Mouse (Mus musculus): ENCODE data around the gene Pdlim7. TPM values are rescaled to one million over a fixed set of nuclear protein-coding genes. Genes with fewer than 3 reads are reported as not detected.
A peak's percentile ranks its signal among the peaks of the same experiment; 100 is the strongest.

Gene Pdlim7
- total and polyA plus RNA-seq, 3 experiments, result 12.3 to 40.6 TPM; not detected in 1

GRCm38 (mm10) chr13:55471156-55471818 lies 42.2 kb downstream of the Pdlim7 start (continued):
- TF ChIP-seq MXI1 (IDR thresholded peaks at IDR 0.05; ENCODE audit: low read depth, low read length), result peak; percentile 89
- TF ChIP-seq TAL1 (IDR thresholded peaks at IDR 0.05; ENCODE audit: low read length), result no peak
- peak; percentile 88 for TF ChIP-seq MAZ (IDR thresholded peaks at IDR 0.05; ENCODE audit: low read depth, low read length)
- TF ChIP-seq MAX (IDR thresholded peaks at IDR 0.05; ENCODE audit: low read length), result peak; percentile 83
- peak; percentile 76 for TF ChIP-seq ZC3H11A (IDR thresholded peaks at IDR 0.05; ENCODE audit: low read depth, low read length)
- TF ChIP-seq POLR2AphosphoS5 (IDR thresholded peaks at IDR 0.05; ENCODE audit: borderline replicate concordance, low read depth, low read length), result no peak
- peak; percentile 74 to 97 (median 94) for TF ChIP-seq CTCF (IDR thresholded peaks at IDR 0.05 in 2 of 3, conservative IDR thresholded peaks at IDR 0.05 in 1 of 3; ENCODE audit: control insufficient read depth in 1 of 3, insufficient read depth in 1 of 3, low read depth in 2 of 3, low read length in 3 of 3, poor library complexity in 1 of 3, severe bottlenecking in 1 of 3)
- TF ChIP-seq ETS1 (IDR thresholded peaks at IDR 0.05; ENCODE audit: low read depth, low read length), result peak; percentile 92
- no peak; the same call in 1 of the 2 replicates for TF ChIP-seq POLR2AphosphoS2 (IDR thresholded peaks at IDR 0.05; ENCODE audit: low read length)
- TF ChIP-seq SIN3A (IDR thresholded peaks at IDR 0.05; ENCODE audit: low read length), result peak; percentile 94
- TF ChIP-seq RCOR1 (IDR thresholded peaks at IDR 0.05; ENCODE audit: low read depth, low read length), result peak; percentile 62
- peak; percentile 90 for TF ChIP-seq MYC (IDR thresholded peaks at IDR 0.05; ENCODE audit: low read depth, low read length)

DNA sequence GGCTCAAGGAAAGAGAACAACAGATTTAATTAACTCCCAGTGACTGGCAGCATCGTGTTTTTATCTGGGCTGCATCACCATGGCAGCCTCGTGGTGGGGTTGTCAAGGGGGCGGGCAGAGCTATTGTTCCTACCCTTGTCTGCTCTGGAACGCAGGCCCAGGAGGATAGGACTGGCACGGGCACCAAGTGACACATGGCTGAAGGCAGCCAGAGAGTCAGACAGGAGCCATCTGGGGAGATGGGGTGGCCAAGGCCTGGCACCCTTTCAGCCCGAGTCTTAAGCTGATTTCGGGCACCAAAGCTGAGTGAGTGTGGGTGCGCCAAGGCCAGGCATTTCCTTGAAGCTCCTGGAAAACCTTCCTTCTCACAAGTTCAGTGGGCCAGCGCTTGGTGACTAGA lies 43.1 kb downstream of the Pdlim7 start:
- no peaks in the 10 kb centered on the region for H3K9me3 ChIP-seq (replicated peaks; ENCODE audit: insufficient read depth, low read length)
- no peaks in the 10 kb centered on the region; the same call in 1 of the 2 replicates for H3K79me2 ChIP-seq (ENCODE audit: control insufficient read depth, insufficient read depth, low read length, poor library complexity)
- no peak overlapping the region for H3K27ac ChIP-seq (ENCODE audit: control insufficient read depth, low read depth, low read length)
- no peaks in the 10 kb centered on the region for H3K36me3 ChIP-seq (ENCODE audit: control insufficient read depth in 1 of 2, insufficient read depth in 2 of 2, low read length in 2 of 2)
- DNase-seq (ENCODE audit: low read depth, low spot score), result no peak
- no peaks in the 10 kb centered on the region for H3K27me3 ChIP-seq (ENCODE audit: control insufficient read depth in 1 of 2, insufficient read depth in 2 of 2, low read length in 2 of 2)
- H3K4me1 ChIP-seq (ENCODE audit: control insufficient read depth in 1 of 2, insufficient read depth in 2 of 2, low read length in 2 of 2), result peaks cover 0 to 4% of the 10 kb centered on the region in 2 experiments; a peak in 2 of 4 replicates
- no peak overlapping the region for H3K4me3 ChIP-seq (ENCODE audit: control insufficient read depth in 1 of 2, insufficient read depth in 1 of 2, low read depth in 2 of 2, low read length in 2 of 2)
- TF ChIP-seq POLR2A (IDR thresholded peaks at IDR 0.05; ENCODE audit: control insufficient read depth in 1 of 2, insufficient read depth in 1 of 2, low read depth in 1 of 2, low read length in 2 of 2, poor library complexity in 1 of 2), result 0 out of 4 replicates have a peak, but pooled peaks of 1 of the 2 experiments have one; percentile 8
- TF ChIP-seq POLR2AphosphoS2 (IDR thresholded peaks at IDR 0.05; ENCODE audit: low read length), result 0 out of 2 replicates have a peak, but pooled peaks have one; percentile 6
- TF ChIP-seq ELF1 (IDR thresholded peaks at IDR 0.05; ENCODE audit: low read depth, low read length), result no peak
- H3K9ac ChIP-seq (ENCODE audit: control insufficient read depth, low read depth, low read length, poor library complexity, severe bottlenecking), result no peak overlapping the region

DNA sequence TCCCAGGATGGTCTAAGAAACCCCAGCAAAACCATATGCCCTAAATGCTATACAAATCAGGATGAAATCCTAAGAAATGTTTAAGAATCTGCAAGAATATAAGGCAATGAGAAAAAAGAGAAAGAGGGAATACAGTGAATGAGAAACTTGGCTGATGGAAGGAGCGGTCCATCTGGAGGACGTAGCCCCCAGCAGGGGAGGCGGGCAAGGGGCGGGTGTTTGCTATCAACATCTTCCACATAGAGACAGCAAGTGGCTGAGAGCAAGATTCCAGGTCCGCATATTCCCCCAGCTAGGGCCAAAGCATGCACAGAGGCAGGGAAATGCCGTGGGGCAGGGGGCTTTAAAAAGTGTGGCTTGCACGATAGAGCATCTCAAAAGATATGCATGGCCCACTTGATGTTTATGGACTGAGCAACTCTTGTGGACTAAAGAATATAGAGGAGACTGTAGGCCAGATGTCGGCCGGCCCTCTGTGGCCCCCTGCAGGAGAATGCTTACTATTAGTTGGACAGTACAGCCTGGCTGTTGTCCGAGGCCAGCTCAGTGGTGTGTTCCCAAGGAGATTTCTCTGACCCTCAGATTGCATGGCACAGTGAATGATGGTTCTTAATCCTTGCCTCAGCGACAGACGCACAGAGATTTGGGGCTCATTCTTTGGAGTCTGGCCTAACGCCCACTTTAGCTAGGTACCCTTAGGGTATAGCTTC lies 44.5 kb downstream of the Pdlim7 start:
- no peaks in the 10 kb centered on the region for H3K27me3 ChIP-seq (ENCODE audit: control insufficient read depth in 1 of 2, insufficient read depth in 2 of 2, low read length in 2 of 2)
- H3K79me2 ChIP-seq (ENCODE audit: control insufficient read depth, insufficient read depth, low read length, poor library complexity), result no peaks in the 10 kb centered on the region; the same call in 1 of the 2 replicates
- no peak overlapping the region for H3K4me3 ChIP-seq (ENCODE audit: control insufficient read depth in 1 of 2, insufficient read depth in 1 of 2, low read depth in 2 of 2, low read length in 2 of 2)
- H3K27ac ChIP-seq (ENCODE audit: control insufficient read depth, low read depth, low read length), result no peak overlapping the region
- H3K36me3 ChIP-seq (ENCODE audit: control insufficient read depth in 1 of 2, insufficient read depth in 2 of 2, low read length in 2 of 2), result no peaks in the 10 kb centered on the region
- no peak for DNase-seq (ENCODE audit: low read depth, low spot score)
- H3K4me1 ChIP-seq (ENCODE audit: control insufficient read depth in 1 of 2, insufficient read depth in 2 of 2, low read length in 2 of 2), result no peaks in the 10 kb centered on the region; a peak in 2 of 4 replicates
- H3K9me3 ChIP-seq (replicated peaks; ENCODE audit: insufficient read depth, low read length), result no peaks in the 10 kb centered on the region
- H3K9ac ChIP-seq (ENCODE audit: control insufficient read depth, low read depth, low read length, poor library complexity, severe bottlenecking), result no peak overlapping the region
- no peak for TF ChIP-seq GATA1 (IDR thresholded peaks at IDR 0.05; ENCODE audit: low read depth, low read length)
- no peak for TF ChIP-seq MEF2A (IDR thresholded peaks at IDR 0.05; ENCODE audit: extremely low read depth, insufficient replicate concordance, low read depth, low read length, poor library complexity, severe bottlenecking)
- no peak for TF ChIP-seq BHLHE40 (IDR thresholded peaks at IDR 0.05; ENCODE audit: borderline replicate concordance, low read depth, low read length)
- TF ChIP-seq MXI1 (IDR thresholded peaks at IDR 0.05; ENCODE audit: low read depth, low read length), result no peak
- no peak for TF ChIP-seq EP300 (IDR thresholded peaks at IDR 0.05; ENCODE audit: low read depth in 1 of 2, low read length in 2 of 2)
- no peak for TF ChIP-seq ELF1 (IDR thresholded peaks at IDR 0.05; ENCODE audit: low read depth, low read length)
- TF ChIP-seq MAX (IDR thresholded peaks at IDR 0.05; ENCODE audit: low read length), result no peak
- TF ChIP-seq TCF12 (IDR thresholded peaks at IDR 0.05; ENCODE audit: low read depth, low read length), result no peak
- no peak; the same call in 1 of the 2 replicates for TF ChIP-seq ZMIZ1 (IDR thresholded peaks at IDR 0.05; ENCODE audit: low read depth, low read length)
- peak in 1 of 2 experiments; percentile 1; a peak in 1 of 4 replicates for TF ChIP-seq POLR2A (IDR thresholded peaks at IDR 0.05; ENCODE audit: control insufficient read depth in 1 of 2, insufficient read depth in 1 of 2, low read depth in 1 of 2, low read length in 2 of 2, poor library complexity in 1 of 2)
- no peak for TF ChIP-seq USF2 (IDR thresholded peaks at IDR 0.05; ENCODE audit: borderline replicate concordance in 1 of 2, insufficient read depth in 1 of 2, low read depth in 1 of 2, low read length in 2 of 2)
- TF ChIP-seq CTCF (IDR thresholded peaks at IDR 0.05 in 2 of 3, conservative IDR thresholded peaks at IDR 0.05 in 1 of 3; ENCODE audit: control insufficient read depth in 1 of 3, insufficient read depth in 1 of 3, low read depth in 2 of 3, low read length in 3 of 3, poor library complexity in 1 of 3, severe bottlenecking in 1 of 3), result peak in 2 of 3 experiments; percentile 32 to 34; a peak in 5 of 6 replicates
- TF ChIP-seq SMC3 (IDR thresholded peaks at IDR 0.05; ENCODE audit: low read depth, low read length), result peak; percentile 33
- TF ChIP-seq POLR2AphosphoS5 (IDR thresholded peaks at IDR 0.05; ENCODE audit: borderline replicate concordance, low read depth, low read length), result no peak
- no peak for TF ChIP-seq ZC3H11A (IDR thresholded peaks at IDR 0.05; ENCODE audit: low read depth, low read length)
- no peak for TF ChIP-seq RCOR1 (IDR thresholded peaks at IDR 0.05; ENCODE audit: low read depth, low read length)
- TF ChIP-seq SIN3A (IDR thresholded peaks at IDR 0.05; ENCODE audit: low read length), result no peak
- TF ChIP-seq NRF1 (IDR thresholded peaks at IDR 0.05; ENCODE audit: insufficient read depth, low read depth, low read length, poor library complexity, severe bottlenecking), result no peak

All from MEL (cell line).